Mouse (Mus musculus) embryonic fibroblast, embryonic 13.5 days (primary cell): ENCODE data around the gene Tstd1.

Experiments used
- CTCF ChIP-seq: IDR thresholded peaks from 2 replicates; pipeline ENCODE4 v1.5.1; 2011; ENCODE audit warnings: mild to moderate bottlenecking, control low read depth, low read length, moderate library complexity, borderline replicate concordance; ENCODE audit not compliant: insufficient read depth
- POLR2A ChIP-seq: IDR thresholded peaks from 2 replicates; pipeline ENCODE4 v1.6.1; 2011; ENCODE audit warnings: low read depth, mild to moderate bottlenecking, control low read depth, low read length, moderate library complexity

- no peak for TF ChIP-seq CTCF
- TF ChIP-seq POLR2A: no peak
Observed at GRCm38 (mm10) chr1:171375646-171376097, 43.0 kb upstream of the Tstd1 start.
